Mouse (Mus musculus): Measurements from ENCODE around the gene Sh3pxd2b. TPM values are rescaled to one million over a fixed set of nuclear protein-coding genes. Genes with fewer than 3 reads are reported as not detected.

The Sh3pxd2b gene
- polyA plus RNA-seq, 1 experiment: 0.02 TPM

- H3K4me1 ChIP-seq (ENCODE audit: control insufficient read depth): no peaks in the 10 kb centered on the region
- H3K4me3 ChIP-seq (replicated peaks): no peak overlapping the region
- H3K27me3 ChIP-seq (ENCODE audit: control insufficient read depth): no peaks in the 10 kb centered on the region
- no peaks in the 10 kb centered on the region for H3K9me3 ChIP-seq (ENCODE audit: control insufficient read depth, low read length)
- no peaks in the 10 kb centered on the region for H3K36me3 ChIP-seq (ENCODE audit: control insufficient read depth)
- TF ChIP-seq TAL1 (IDR thresholded peaks at IDR 0.05; ENCODE audit: low read length) (no peak), GATA1 (IDR thresholded peaks at IDR 0.05; ENCODE audit: low read length) (no peak)
Measured at GRCm38 (mm10) chr11:32402712-32403111, 55.1 kb downstream of the Sh3pxd2b start.

- no peak for TF ChIP-seq TAL1 (IDR thresholded peaks at IDR 0.05; ENCODE audit: low read length)
- Histone ChIP-seq H3K4me3 (replicated peaks) (no peak overlapping the region), H3K4me1 (ENCODE audit: control insufficient read depth) (no peaks in the 10 kb centered on the region), H3K27me3 (ENCODE audit: control insufficient read depth) (no peaks in the 10 kb centered on the region), H3K9me3 (ENCODE audit: control insufficient read depth, low read length) (no peaks in the 10 kb centered on the region), H3K36me3 (ENCODE audit: control insufficient read depth) (no peaks in the 10 kb centered on the region)
Measured at GRCm38 (mm10) chr11:32404708-32405107, 57.1 kb downstream of the Sh3pxd2b start.

GRCm38 (mm10) chr11:32407863-32408262 is 60.2 kb downstream of the Sh3pxd2b start:
- H3K4me1 ChIP-seq (ENCODE audit: control insufficient read depth): no peaks in the 10 kb centered on the region
- H3K27me3 ChIP-seq (ENCODE audit: control insufficient read depth): no peaks in the 10 kb centered on the region
- no peaks in the 10 kb centered on the region for H3K36me3 ChIP-seq (ENCODE audit: control insufficient read depth)
- H3K4me3 ChIP-seq (replicated peaks): no peak overlapping the region
- H3K9me3 ChIP-seq (ENCODE audit: control insufficient read depth, low read length): no peaks in the 10 kb centered on the region
- TF ChIP-seq TAL1 (IDR thresholded peaks at IDR 0.05; ENCODE audit: low read length) (no peak), GATA1 (IDR thresholded peaks at IDR 0.05; ENCODE audit: low read length) (no peak)

- TF ChIP-seq TAL1 (IDR thresholded peaks at IDR 0.05; ENCODE audit: low read length) (no peak), GATA1 (IDR thresholded peaks at IDR 0.05; ENCODE audit: low read length) (no peak)
- Histone ChIP-seq H3K9me3 (ENCODE audit: control insufficient read depth, low read length) (no peaks in the 10 kb centered on the region), H3K4me3 (replicated peaks) (no peak overlapping the region), H3K36me3 (ENCODE audit: control insufficient read depth) (no peaks in the 10 kb centered on the region), H3K27me3 (ENCODE audit: control insufficient read depth) (no peaks in the 10 kb centered on the region), H3K4me1 (ENCODE audit: control insufficient read depth) (no peaks in the 10 kb centered on the region)
Measured at GRCm38 (mm10) chr11:32409052-32409451, 61.4 kb downstream of the Sh3pxd2b start.

- H3K9me3 ChIP-seq (ENCODE audit: control insufficient read depth, low read length): no peaks in the 10 kb centered on the region
- no peak overlapping the region for H3K4me3 ChIP-seq (replicated peaks)
- TF ChIP-seq TAL1 (IDR thresholded peaks at IDR 0.05; ENCODE audit: low read length): no peak
- no peak for TF ChIP-seq GATA1 (IDR thresholded peaks at IDR 0.05; ENCODE audit: low read length)
- no peaks in the 10 kb centered on the region for H3K27me3 ChIP-seq (ENCODE audit: control insufficient read depth)
- no peaks in the 10 kb centered on the region for H3K36me3 ChIP-seq (ENCODE audit: control insufficient read depth)
- no peaks in the 10 kb centered on the region for H3K4me1 ChIP-seq (ENCODE audit: control insufficient read depth)
Measured at GRCm38 (mm10) chr11:32409823-32410562, 62.4 kb downstream of the Sh3pxd2b start.

- no peaks in the 10 kb centered on the region; the same call in 1 of the 2 replicates for H3K36me3 ChIP-seq (ENCODE audit: control insufficient read depth)
- H3K27me3 ChIP-seq (ENCODE audit: control insufficient read depth): no peaks in the 10 kb centered on the region
- no peaks in the 10 kb centered on the region for H3K9me3 ChIP-seq (ENCODE audit: control insufficient read depth, low read length)
- no peak overlapping the region for H3K4me3 ChIP-seq (replicated peaks)
- TF ChIP-seq GATA1 (IDR thresholded peaks at IDR 0.05; ENCODE audit: low read length) (no peak), TAL1 (IDR thresholded peaks at IDR 0.05; ENCODE audit: low read length) (no peak)
- no peaks in the 10 kb centered on the region for H3K4me1 ChIP-seq (ENCODE audit: control insufficient read depth)
Measured at GRCm38 (mm10) chr11:32420001-32420400, 72.4 kb downstream of the Sh3pxd2b start.

GRCm38 (mm10) chr11:32423311-32423710 is 75.7 kb downstream of the Sh3pxd2b start:
- H3K27me3 ChIP-seq (ENCODE audit: control insufficient read depth): no peaks in the 10 kb centered on the region
- H3K36me3 ChIP-seq (ENCODE audit: control insufficient read depth): no peaks in the 10 kb centered on the region; the same call in 1 of the 2 replicates
- H3K4me3 ChIP-seq (replicated peaks): no peak overlapping the region
- H3K9me3 ChIP-seq (ENCODE audit: control insufficient read depth, low read length): no peaks in the 10 kb centered on the region
- no peaks in the 10 kb centered on the region for H3K4me1 ChIP-seq (ENCODE audit: control insufficient read depth)
- TF ChIP-seq GATA1 (IDR thresholded peaks at IDR 0.05; ENCODE audit: low read length) (no peak), TAL1 (IDR thresholded peaks at IDR 0.05; ENCODE audit: low read length) (no peak)

GRCm38 (mm10) chr11:32424600-32424999 is 77.0 kb downstream of the Sh3pxd2b start:
- no peaks in the 10 kb centered on the region for H3K9me3 ChIP-seq (ENCODE audit: control insufficient read depth, low read length)
- H3K4me1 ChIP-seq (ENCODE audit: control insufficient read depth): no peaks in the 10 kb centered on the region
- no peaks in the 10 kb centered on the region; the same call in 1 of the 2 replicates for H3K36me3 ChIP-seq (ENCODE audit: control insufficient read depth)
- TF ChIP-seq GATA1 (IDR thresholded peaks at IDR 0.05; ENCODE audit: low read length) (no peak), TAL1 (IDR thresholded peaks at IDR 0.05; ENCODE audit: low read length) (no peak)
- H3K4me3 ChIP-seq (replicated peaks): no peak overlapping the region
- H3K27me3 ChIP-seq (ENCODE audit: control insufficient read depth): no peaks in the 10 kb centered on the region

- Histone ChIP-seq H3K4me1 (ENCODE audit: control insufficient read depth) (no peaks in the 10 kb centered on the region), H3K27me3 (ENCODE audit: control insufficient read depth) (no peaks in the 10 kb centered on the region), H3K36me3 (ENCODE audit: control insufficient read depth) (no peaks in the 10 kb centered on the region; the same call in 1 of the 2 replicates), H3K9me3 (ENCODE audit: control insufficient read depth, low read length) (no peaks in the 10 kb centered on the region), H3K4me3 (replicated peaks) (no peak overlapping the region)
- TF ChIP-seq TAL1 (IDR thresholded peaks at IDR 0.05; ENCODE audit: low read length) (no peak), GATA1 (IDR thresholded peaks at IDR 0.05; ENCODE audit: low read length) (no peak)
Measured at GRCm38 (mm10) chr11:32425043-32425658, 77.5 kb downstream of the Sh3pxd2b start.

Data from erythroblast, embryonic 14.5 days (primary cell).